Mouse (Mus musculus) liver, postnatal 0 days (tissue): ENCODE results near the gene C1qtnf6. TPM values are rescaled to one million over a fixed set of nuclear protein-coding genes. Genes with fewer than 3 reads are reported as not detected.

Source experiments
- ATAC-seq: fragments of 200-750 bp; cut with Nextera tagmentation; 2 replicates; pipeline ENCODE4 v1.8.0; 2017; ENCODE audit warnings: mild to moderate bottlenecking, moderate library complexity
- DNase-seq: peaks from one replicate; pipeline ENCODE4 v3.0.0-alpha.2; 2016
- H3K27ac ChIP-seq: fragments of 300-500 bp; sonication (generic); 2 replicates; pipeline ENCODE4 v1.5.1; 2014; ENCODE audit warnings: antibody characterized with exemption, moderate library complexity, mild to moderate bottlenecking, low read depth
- H3K27me3 ChIP-seq: fragments of 300-500 bp; sonication (generic); 2 replicates; pipeline ENCODE4 v1.6.1; 2014; ENCODE audit warnings: low read length, control low read depth, mixed read lengths; ENCODE audit not compliant: insufficient read depth
- H3K36me3 ChIP-seq: fragments of 300-500 bp; sonication (generic); replicated peaks from 2 replicates; pipeline ENCODE4 v1.6.1; 2014; ENCODE audit warnings: mild to moderate bottlenecking, control low read depth, low read length, moderate library complexity, mixed read lengths; ENCODE audit not compliant: insufficient read depth
- H3K4me1 ChIP-seq: fragments of 300-500 bp; sonication (generic); 2 replicates; pipeline ENCODE4 v1.6.1; 2014; ENCODE audit warnings: antibody characterized with exemption, mild to moderate bottlenecking, control low read depth; ENCODE audit not compliant: insufficient read depth
- H3K4me2 ChIP-seq: fragments of 300-500 bp; sonication (generic); 2 replicates; pipeline ENCODE4 v1.6.1; 2014; ENCODE audit warnings: low read depth, mild to moderate bottlenecking, low read length, moderate library complexity, mixed read lengths
- H3K4me3 ChIP-seq: fragments of 300-500 bp; sonication (generic); 2 replicates; pipeline ENCODE4 v1.5.1; 2014; ENCODE audit warnings: low read depth, low read length
- H3K9ac ChIP-seq: fragments of 300-500 bp; sonication (generic); replicated peaks from 2 replicates; pipeline ENCODE4 v1.6.1; 2014; ENCODE audit warnings: mild to moderate bottlenecking, moderate library complexity
- H3K9me3 ChIP-seq: fragments of 300-500 bp; sonication (generic); 2 replicates; pipeline ENCODE4 v1.6.1; 2016; ENCODE audit warnings: mild to moderate bottlenecking, control low read depth, low read length, mixed read lengths
- CTCF ChIP-seq: sonication (generic); IDR thresholded peaks from 2 replicates; pipeline ENCODE4 v1.5.1; 2016; ENCODE audit warnings: antibody characterized with exemption, low read depth
- EP300 ChIP-seq: IDR thresholded peaks from 2 replicates; pipeline ENCODE4 v1.6.1; 2016; ENCODE audit warnings: antibody characterized with exemption, low read depth, mild to moderate bottlenecking
- WGBS: fragments of 180-500 bp; shearing (Covaris S2); extraction: QIAGEN DNeasy Blood & Tissue Kit; methylation state at CpG from one replicate; pipeline ENCODE4 v1.1.7; 2014; ENCODE audit not compliant: insufficient replicate concordance; 5-methylcytosine and 5-hydroxymethylcytosine counted together
- polyA plus RNA-seq: library from polyadenylated mRNA; unstranded; fragments of >200 nt; fragmentation: Nextera tagmentation; extraction: Ambion mirVana; gene quantifications from 2 replicates; pipeline ENCODE4 v1.2.1, GENCODE M21; 2015

Gene C1qtnf6
- polyA plus RNA-seq, 1 experiment from 2014 or later: 4.3 TPM

DNA sequence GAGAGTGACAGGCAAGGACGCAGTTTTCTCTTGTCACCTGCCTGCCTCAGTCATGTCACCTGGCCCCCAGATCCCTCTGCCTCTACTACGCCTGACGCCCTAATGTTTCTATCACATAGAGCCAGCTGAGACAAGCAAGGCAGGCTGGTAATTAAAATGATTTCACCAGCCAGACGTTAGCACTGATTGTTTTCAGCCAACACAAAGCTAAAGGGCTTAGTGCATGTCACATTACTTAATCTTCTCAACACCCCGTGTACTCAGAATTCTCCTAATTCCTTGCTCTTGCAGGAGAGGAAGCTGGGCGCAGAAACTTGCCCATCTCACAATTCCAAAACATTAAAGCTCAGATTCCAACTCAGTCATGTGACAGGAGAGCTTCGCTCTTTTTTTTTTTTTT, 22.8 kb downstream of the C1qtnf6 start:
- Histone ChIP-seq H3K9me3 (peaks cover 3% of the 10 kb centered on the region; the same call in 1 of the 2 replicates), H3K9ac (no peak overlapping the region), H3K4me2 (no peak overlapping the region), H3K4me1 (peaks cover 21% of the 10 kb centered on the region), H3K36me3 (no peaks in the 10 kb centered on the region), H3K4me3 (no peak overlapping the region), H3K27ac (no peak overlapping the region), H3K27me3 (no peaks in the 10 kb centered on the region)
- ATAC-seq (no peak), DNase-seq (no peak)
- no peak for TF ChIP-seq EP300
- no peak for TF ChIP-seq CTCF
- WGBS: 79% methylated on average over 7 of the region's 7 CpGs

- no peak overlapping the region for H3K9ac ChIP-seq
- peaks cover 4% of the 10 kb centered on the region for H3K4me1 ChIP-seq
- no peak for DNase-seq
- no peak for ATAC-seq
- H3K36me3 ChIP-seq: no peaks in the 10 kb centered on the region
- 58% methylated on average over 3 of the region's 3 CpGs for WGBS
- no peaks in the 10 kb centered on the region for H3K27me3 ChIP-seq
- TF ChIP-seq CTCF: no peak
- TF ChIP-seq EP300: no peak
- H3K4me3 ChIP-seq: no peak overlapping the region
- H3K4me2 ChIP-seq: no peak overlapping the region
- no peak overlapping the region for H3K27ac ChIP-seq
- H3K9me3 ChIP-seq: peaks cover 3% of the 10 kb centered on the region; the same call in 1 of the 2 replicates
Measured at GRCm38 (mm10) chr15:78505541-78505940, 25.7 kb downstream of the C1qtnf6 start.

GRCm38 (mm10) chr15:78504816-78505215, 26.4 kb downstream of the C1qtnf6 start:
- Histone ChIP-seq H3K36me3 (no peaks in the 10 kb centered on the region), H3K9me3 (peaks cover 3% of the 10 kb centered on the region; the same call in 1 of the 2 replicates), H3K27me3 (no peaks in the 10 kb centered on the region), H3K4me3 (no peak overlapping the region), H3K4me1 (no peaks in the 10 kb centered on the region), H3K4me2 (no peak overlapping the region), H3K27ac (no peak overlapping the region), H3K9ac (no peak overlapping the region)
- ATAC-seq (no peak), DNase-seq (no peak)
- TF ChIP-seq CTCF: no peak
- TF ChIP-seq EP300: no peak
- 80% methylated on average over 5 of the region's 5 CpGs for WGBS

DNA sequence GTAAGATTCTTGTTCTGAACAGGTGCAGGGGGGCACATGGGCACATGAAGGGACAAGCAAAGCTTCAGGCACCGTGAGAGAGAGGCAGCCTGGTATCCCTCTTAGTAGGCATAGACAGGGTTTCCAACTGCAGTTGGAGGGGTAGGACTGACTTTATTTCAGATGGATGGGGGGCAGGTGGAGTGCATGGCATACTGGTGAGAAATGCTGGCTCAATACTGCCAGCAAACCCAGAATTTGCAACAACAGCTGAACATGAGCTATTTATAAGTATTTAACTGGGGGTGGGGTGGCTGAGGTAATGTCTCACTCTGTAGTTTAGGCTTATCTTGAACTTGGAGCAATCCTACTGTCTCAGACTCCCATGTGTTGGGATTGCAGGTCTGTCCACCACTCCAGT, 27.2 kb downstream of the C1qtnf6 start:
- Histone ChIP-seq H3K9ac (no peak overlapping the region), H3K27ac (no peak overlapping the region), H3K4me2 (no peak overlapping the region), H3K4me3 (no peak overlapping the region), H3K36me3 (no peaks in the 10 kb centered on the region), H3K27me3 (no peaks in the 10 kb centered on the region), H3K4me1 (no peaks in the 10 kb centered on the region), H3K9me3 (peaks cover 3% of the 10 kb centered on the region; the same call in 1 of the 2 replicates)
- ATAC-seq (no peak), DNase-seq (no peak)
- 63% methylated on average over 1 of the region's 1 CpGs for WGBS
- TF ChIP-seq EP300 (no peak), CTCF (no peak)

- no peak overlapping the region for H3K4me3 ChIP-seq
- H3K9me3 ChIP-seq: peaks cover 3% of the 10 kb centered on the region; the same call in 1 of the 2 replicates
- H3K36me3 ChIP-seq: no peaks in the 10 kb centered on the region
- ATAC-seq (no peak), DNase-seq (no peak)
- WGBS: 72% methylated on average over 18 of the region's 18 CpGs
- no peak for TF ChIP-seq CTCF
- TF ChIP-seq EP300: no peak
- no peaks in the 10 kb centered on the region for H3K27me3 ChIP-seq
- H3K4me1 ChIP-seq: no peaks in the 10 kb centered on the region
- no peak overlapping the region for H3K27ac ChIP-seq
- H3K4me2 ChIP-seq: no peak overlapping the region
- no peak overlapping the region for H3K9ac ChIP-seq
Measured at GRCm38 (mm10) chr15:78502437-78503132, 28.6 kb downstream of the C1qtnf6 start.

GRCm38 (mm10) chr15:78494968-78495406, 36.2 kb downstream of the C1qtnf6 start, which contains the start of gene Il2rb:
Gene Il2rb (minus strand): TSS chr15:78495271.
- whole genome bisulfite sequencing: 73% methylated on average over 10 of the region's 11 CpGs
- H3K36me3 ChIP-seq: no peaks in the 10 kb centered on the region
- no peak within 1 kb of the TSS for H3K4me3 ChIP-seq
- H3K9ac ChIP-seq: no peak within 1 kb of the TSS
- no peaks in the 10 kb centered on the region for H3K9me3 ChIP-seq
- no peak within 1 kb of the TSS for H3K4me2 ChIP-seq
- no peaks in the 10 kb centered on the region for H3K4me1 ChIP-seq
- no peak for TF ChIP-seq CTCF
- TF ChIP-seq EP300: no peak
- H3K27ac ChIP-seq: no peak within 1 kb of the TSS
- no peaks in the 10 kb centered on the region for H3K27me3 ChIP-seq
- DNase-seq (no peak), ATAC-seq (no peak)
